Mouse (Mus musculus): ENCODE data around the gene Emc6.

GRCm38 (mm10) chr11:73203895-73204294, 27.1 kb upstream of the Emc6 start:
- no peak for TF ChIP-seq POLR2A (IDR thresholded peaks at IDR 0.05; ENCODE audit: extremely low read depth, insufficient read depth, low read length)
- TF ChIP-seq CTCF (IDR thresholded peaks at IDR 0.05; ENCODE audit: low read depth, low read length) = no peak

Data from liver, adult 2 months (tissue).